Mouse (Mus musculus): ENCODE measurements around the gene Cldn34b2.
"Not testable (repeated sequence)": the region's sequence is repeated elsewhere in the genome, so short reads cannot be mapped to it uniquely, and the experiment has no call there.

Cldn34b2 gene

DNA sequence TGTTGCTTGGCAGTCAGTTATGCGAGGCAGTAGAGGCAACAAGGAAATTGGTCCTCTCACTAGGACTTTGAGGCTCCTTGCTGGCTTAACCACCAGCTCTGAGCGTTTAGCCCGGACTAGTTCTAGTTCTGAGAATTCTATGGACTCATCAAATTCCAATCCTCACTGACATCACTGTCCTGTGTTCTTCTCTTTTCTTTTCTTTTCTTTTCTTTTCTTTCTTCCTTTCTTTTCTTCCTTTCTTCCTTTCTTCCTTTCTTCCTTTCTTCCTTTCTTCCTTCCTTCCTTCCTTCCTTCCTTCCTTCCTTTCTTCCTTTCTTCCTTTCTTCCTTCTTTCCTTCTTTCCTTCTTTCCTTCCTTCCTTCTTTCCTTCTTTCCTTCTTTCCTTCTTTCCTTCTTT lies at the start of gene Cldn34b2:
Gene Cldn34b2 (minus strand): TSS at position 101 of the 400 bp plus-strand sequence.
- DNase-seq (ENCODE audit: low spot score in 2 of 2): not testable (repeated sequence)

DNA sequence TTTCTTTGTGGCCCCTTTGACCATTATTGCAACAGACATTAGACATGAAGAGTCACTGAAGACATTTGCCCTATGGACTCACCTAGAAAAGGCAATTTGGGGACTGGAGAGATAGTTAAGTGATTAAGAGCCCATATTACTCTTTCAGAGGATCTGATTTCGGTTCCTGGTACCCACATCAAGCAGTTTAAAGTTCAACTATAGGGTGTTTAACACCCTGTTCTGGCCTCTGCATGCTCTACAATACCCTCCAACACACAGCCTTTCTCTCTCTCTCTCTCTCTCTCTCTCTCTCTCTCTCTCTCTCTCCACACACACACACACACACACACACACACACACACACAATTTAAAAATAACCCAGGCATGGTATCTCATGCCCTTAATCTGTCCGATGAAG lies 49.4 kb upstream of the Cldn34b2 start:
- DNase-seq (ENCODE audit: low spot score in 2 of 2): no peak

DNA sequence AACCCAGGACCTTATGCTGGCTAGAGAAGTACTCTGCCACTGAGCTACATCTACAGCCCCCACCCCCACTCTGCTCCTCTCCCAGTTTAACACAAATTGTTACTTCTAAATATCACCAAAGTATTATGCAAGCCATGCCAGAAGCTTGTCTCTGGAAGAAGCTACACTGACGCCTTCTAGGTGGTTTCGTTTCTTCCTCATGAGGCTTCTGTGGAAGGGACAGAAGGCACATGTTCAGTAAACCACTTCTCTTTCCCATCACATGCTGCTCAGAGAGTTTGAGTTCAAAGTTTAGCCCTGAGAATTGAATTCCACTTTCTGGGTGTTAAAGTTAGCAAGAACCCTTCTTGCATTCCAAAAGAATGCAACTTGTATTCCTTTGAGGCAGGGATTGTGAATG lies 49.0 kb upstream of the Cldn34b2 start:
- DNase-seq (ENCODE audit: low spot score in 2 of 2): no peak

DNA sequence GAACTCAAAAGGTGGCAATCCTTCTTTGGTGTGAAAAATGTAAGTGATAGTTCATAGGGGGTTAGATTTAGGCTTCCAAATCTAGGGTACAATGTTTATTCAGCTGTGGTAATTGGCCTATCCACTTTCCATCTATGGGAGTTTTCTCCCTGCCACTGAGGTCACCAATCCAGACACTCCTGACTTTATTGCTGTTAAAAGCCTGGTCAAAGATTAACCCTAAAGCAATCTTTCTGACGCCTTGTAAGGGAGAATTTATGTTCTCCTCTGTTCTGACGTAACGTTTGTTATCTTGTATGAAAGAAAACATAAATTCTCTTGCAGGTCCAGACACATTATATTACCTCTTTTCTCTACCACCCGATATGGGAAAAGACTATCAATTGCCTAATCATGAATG lies 47.4 kb upstream of the Cldn34b2 start:
- no peak for DNase-seq (ENCODE audit: low spot score in 2 of 2)

DNA sequence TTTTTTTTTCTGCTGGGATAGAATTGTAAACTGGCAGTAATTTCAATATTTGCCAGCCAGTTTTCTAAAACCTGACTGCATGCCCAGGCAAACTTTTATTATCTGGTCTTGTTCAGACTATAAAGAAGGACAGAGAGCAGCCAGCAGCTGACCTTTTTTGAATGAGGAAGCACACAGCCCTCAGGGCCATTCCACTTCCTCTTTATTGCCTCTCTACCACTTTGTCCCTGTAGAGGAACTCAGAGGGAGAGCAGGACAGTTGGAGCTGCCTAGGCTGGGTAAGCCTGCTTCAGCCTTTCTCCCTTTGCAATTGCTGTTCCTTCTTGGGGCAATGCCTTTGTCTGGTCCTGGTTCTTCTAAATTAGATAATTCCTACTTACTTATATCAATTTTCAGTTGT lies 44.1 kb upstream of the Cldn34b2 start:
- no peak for DNase-seq (ENCODE audit: low spot score in 2 of 2)

DNA sequence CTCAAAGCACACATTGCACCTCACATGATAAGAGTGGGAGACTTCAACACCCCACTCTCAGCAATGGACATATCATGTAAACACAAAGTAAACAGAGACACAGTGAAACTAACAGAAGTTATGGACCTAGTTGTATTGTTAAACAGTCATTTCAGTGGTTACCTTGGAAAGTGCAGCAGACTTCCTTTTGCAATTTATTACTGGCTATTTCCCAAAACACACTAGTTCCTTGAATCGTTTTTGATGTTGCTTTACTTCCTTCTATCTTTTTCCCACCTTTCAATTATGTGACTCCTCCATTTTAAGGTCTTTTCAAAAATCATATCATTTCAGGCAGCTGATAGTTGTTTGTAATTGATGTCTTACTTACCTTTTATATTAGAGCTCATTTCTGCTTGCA lies 43.5 kb upstream of the Cldn34b2 start:
- DNase-seq (ENCODE audit: low spot score in 2 of 2): no peak

DNA sequence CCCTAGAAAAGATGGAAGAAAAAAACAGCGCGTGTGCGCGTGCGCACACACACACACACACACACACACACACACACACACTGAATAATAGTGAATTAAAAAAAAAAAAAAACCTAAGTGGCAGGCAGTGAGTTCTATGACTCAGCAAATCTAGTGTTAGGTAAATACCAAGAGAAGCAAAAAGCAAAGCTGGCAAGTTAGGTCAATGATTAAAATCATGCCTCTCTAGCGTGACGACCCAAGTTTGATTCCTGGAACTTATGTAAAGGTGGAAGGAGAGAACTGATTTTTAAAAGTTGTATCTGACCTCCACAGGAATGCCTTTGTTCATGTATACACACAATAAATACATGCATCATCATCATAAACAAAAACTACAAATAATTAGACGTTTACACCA lies 41.7 kb upstream of the Cldn34b2 start:
- DNase-seq (ENCODE audit: low spot score in 2 of 2): no peak

DNA sequence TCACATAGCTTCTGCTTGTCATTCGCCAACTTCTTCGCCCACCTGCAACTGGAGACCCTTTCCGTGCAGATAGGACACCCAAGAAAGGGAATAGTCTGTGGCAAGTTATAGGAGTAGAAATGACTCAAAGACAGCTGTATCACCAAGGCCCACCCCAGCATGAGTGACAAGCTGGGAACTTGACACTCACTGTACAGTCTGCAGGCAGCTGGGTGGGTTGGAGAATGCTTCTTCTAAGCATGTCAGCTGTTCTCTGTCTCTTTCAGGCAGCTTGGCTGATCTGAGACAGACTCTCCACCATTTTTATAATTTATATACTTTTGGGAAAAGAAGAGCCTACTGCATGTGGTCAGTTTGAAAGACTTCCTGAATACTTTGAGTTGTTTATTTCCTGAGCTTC lies 39.5 kb upstream of the Cldn34b2 start:
- no peak for DNase-seq (ENCODE audit: low spot score in 2 of 2)

DNA sequence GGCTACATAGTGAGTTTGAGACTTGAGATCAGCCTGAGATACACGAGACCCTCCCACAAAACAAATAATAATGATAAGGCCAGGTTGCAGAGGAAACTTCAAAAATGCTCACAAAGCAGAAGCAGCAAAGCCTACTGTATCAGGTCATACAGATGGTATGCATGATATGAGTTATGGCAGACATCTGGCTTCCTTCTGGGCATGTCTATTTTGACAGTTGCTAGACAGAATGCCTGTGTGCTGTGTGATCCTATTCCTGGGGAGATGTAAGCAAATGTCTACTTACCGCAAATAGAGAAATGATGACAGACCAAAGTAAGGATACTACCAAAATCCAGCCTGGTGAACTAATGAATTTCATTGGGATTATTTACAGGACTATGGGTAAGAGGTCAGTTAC lies 38.1 kb upstream of the Cldn34b2 start:
- DNase-seq (ENCODE audit: low spot score in 2 of 2): no peak

DNA sequence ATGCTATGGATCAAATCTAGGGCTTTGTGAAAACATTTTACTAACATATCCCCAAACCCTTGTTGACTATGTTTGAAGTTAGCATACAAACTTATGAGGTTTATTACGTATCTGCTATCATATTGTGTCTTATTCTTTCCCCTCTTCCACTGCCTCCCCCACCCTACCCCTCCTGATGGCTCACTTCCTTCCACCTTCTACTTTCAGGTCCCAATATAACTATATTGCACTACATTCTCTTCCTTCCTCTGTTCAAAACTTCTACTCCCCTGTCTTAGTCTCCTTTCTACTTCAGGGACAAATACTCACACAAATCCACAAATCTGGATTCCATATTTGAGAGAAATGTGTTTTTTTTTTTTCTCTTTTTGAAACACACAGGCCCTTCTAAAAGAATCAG lies 35.3 kb upstream of the Cldn34b2 start:
- no peak for DNase-seq (ENCODE audit: low spot score in 2 of 2)

DNA sequence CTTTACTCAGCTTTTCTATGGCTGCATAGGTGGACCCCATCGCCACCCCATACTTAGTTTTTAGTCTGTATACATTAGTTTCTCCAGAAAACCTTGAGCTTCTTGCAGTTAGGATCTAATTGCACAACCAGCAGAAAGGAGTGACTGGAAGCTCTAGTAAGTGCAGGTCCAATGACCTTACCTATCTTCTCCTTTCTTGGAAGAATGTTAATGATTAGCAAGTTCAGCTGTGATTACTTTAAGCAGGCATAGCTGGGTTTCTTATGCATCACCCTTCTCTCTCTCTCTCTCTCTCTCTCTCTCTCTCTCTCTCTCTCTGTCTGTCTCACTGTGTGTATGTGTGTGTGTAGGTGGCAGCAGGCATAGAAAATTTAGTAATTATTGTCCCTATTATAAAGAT lies 23.7 kb upstream of the Cldn34b2 start:
- no peak for DNase-seq (ENCODE audit: low spot score in 2 of 2)

DNA sequence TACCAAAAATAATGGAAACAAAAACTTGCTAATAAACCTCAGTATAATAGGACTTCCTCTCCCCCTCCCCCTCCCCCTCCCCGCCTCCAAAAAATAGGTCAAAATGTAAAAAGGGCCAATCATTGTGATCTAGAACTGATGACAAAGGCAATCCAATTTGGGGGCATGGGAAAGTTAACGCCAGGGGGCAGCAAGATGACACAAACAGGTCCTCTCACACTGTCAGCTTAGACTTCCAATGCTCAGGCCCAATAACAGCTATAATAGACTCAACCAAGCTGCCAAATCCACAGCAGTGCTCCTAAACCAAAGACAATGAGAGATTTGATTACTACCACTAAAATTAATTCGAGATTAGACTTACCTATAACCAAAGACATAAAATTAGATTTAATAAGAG lies 16.5 kb upstream of the Cldn34b2 start:
- DNase-seq (ENCODE audit: low spot score in 2 of 2): peak in 1 of 2 experiments; percentile 9

DNA sequence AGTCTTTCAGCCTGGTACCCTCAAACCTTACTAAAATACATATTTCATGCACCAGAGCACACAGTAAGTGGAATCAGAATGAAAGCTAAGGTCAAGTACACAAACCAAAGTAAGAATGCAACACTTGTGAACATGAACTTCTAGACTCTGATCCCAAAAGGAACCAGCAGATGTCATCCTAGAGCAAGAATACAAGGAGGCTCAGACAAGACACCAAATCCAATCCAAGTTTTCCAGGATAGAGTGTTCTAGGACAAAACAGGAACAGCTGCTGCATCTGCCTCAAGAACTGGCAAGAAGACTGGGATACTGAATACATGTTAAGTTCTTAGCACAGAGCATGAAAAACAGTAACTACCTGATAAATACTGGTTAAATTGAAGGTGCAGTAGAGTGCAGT lies 30.2 kb downstream of the Cldn34b2 start:
- no peak for DNase-seq (ENCODE audit: low spot score in 2 of 2)

DNA sequence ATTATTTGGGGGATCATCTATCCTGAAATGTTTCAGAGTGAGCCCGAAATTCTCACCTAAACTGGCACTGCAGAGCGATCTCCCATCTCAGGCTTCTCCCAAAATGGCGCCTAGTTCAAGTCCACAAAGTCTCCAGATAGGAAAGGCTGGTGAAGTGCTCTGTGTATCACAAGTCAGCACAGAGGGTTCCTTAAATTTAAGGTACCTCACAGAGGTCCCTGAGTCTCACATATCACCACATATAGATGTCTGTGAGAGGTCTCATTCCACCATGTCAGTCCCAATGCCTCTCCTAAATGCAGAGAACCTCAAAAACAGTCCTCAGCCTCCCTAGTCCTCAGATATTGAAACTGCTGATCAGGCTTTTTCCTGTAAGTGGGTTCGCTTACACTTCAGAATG lies 34.6 kb downstream of the Cldn34b2 start, which contains the start of gene Magea2:
Gene Magea2 (minus strand): TSS at position 101 of the 400 bp plus-strand sequence.
- DNase-seq (ENCODE audit: low spot score in 2 of 2): not testable (repeated sequence)

DNA sequence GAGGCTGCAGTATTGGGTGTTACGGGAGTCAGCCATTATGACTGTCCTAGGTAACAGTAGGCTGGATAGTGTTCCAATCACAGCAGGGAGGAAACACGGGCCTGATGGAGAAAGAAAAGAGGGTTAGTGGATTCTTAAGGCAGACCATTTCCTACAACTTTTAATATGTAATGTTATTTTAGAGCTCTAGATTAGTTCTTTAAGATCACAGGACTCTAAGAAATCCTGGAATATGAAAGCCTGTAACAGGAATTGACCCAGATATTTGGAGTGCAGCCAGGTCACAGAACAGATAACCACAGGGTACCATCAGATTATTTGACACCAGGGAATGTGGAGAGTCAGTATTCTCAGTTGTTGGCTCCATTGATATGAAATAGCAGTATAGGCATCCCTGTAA lies 38.5 kb downstream of the Cldn34b2 start, which contains the start of gene Magea1:
Gene Magea1 (minus strand): TSS at position 101 of the 400 bp plus-strand sequence.
- DNase-seq (ENCODE audit: low spot score in 2 of 2): not testable (repeated sequence)
